Mouse (Mus musculus) C2C12 (cell line): ENCODE results near the gene Csf2rb.

ENCODE experiments used
- MAX ChIP-seq: IDR thresholded peaks from one replicate; pipeline ENCODE4 v1.6.1; 2011; ENCODE audit warnings: mild to moderate bottlenecking, control low read depth
- MYOD1 ChIP-seq: IDR thresholded peaks from one replicate; pipeline ENCODE4 v1.6.1; 2011; ENCODE audit warnings: low read depth; ENCODE audit not compliant: control insufficient read depth, insufficient read length

GRCm38 (mm10) chr15:78401345-78401744 is 75.8 kb downstream of the Csf2rb start:
- TF ChIP-seq MYOD1 (no peak), MAX (no peak)
